Mouse (Mus musculus) stomach, embryonic 15.5 days (tissue): ENCODE data around the gene Stim1. TPM values are rescaled to one million over a fixed set of nuclear protein-coding genes. Genes with fewer than 3 reads are reported as not detected.
"Not testable (repeated sequence)": the region's sequence is repeated elsewhere in the genome, so short reads cannot be mapped to it uniquely, and the experiment has no call there.

Experiments
- ATAC-seq: fragments of 200-750 bp; cut with Nextera tagmentation; 2 replicates; pipeline ENCODE4 v1.8.0; 2017; ENCODE audit warnings: low read depth, moderate number of reproducible peaks, moderate TSS enrichment; ENCODE audit not compliant: insufficient read depth, low FRiP score
- H3K27ac ChIP-seq: fragments of 300-500 bp; sonication (generic); 2 replicates; pipeline ENCODE4 v1.5.1; 2015; ENCODE audit warnings: mild to moderate bottlenecking, inconsistent platforms
- H3K27me3 ChIP-seq: fragments of 300-500 bp; sonication (generic); replicated peaks from 2 replicates; pipeline ENCODE4 v1.6.1; 2015; ENCODE audit warnings: inconsistent platforms
- H3K36me3 ChIP-seq: fragments of 300-500 bp; sonication (generic); 2 replicates; pipeline ENCODE4 v1.6.1; 2015; ENCODE audit warnings: inconsistent platforms
- H3K4me1 ChIP-seq: fragments of 300-500 bp; sonication (generic); 2 replicates; pipeline ENCODE4 v1.6.1; 2015; ENCODE audit warnings: inconsistent platforms
- H3K4me2 ChIP-seq: fragments of 300-500 bp; sonication (generic); 2 replicates; pipeline ENCODE4 v1.6.1; 2015; ENCODE audit warnings: mild to moderate bottlenecking, inconsistent platforms
- H3K4me3 ChIP-seq: fragments of 300-500 bp; sonication (generic); replicated peaks from 2 replicates; pipeline ENCODE4 v1.5.1; 2015; ENCODE audit warnings: inconsistent platforms
- H3K9ac ChIP-seq: fragments of 300-500 bp; sonication (generic); 2 replicates; pipeline ENCODE4 v1.6.1; 2015; ENCODE audit warnings: inconsistent platforms
- H3K9me3 ChIP-seq: fragments of 300-500 bp; sonication (generic); 2 replicates; pipeline ENCODE4 v1.6.1; 2016; ENCODE audit warnings: inconsistent platforms
- WGBS: fragments of 180-500 bp; shearing (Covaris S2); methylation state at CpG from one replicate; pipeline ENCODE4 v1.1.7; 2015; 5-methylcytosine and 5-hydroxymethylcytosine counted together
- polyA plus RNA-seq: library from polyadenylated mRNA; unstranded; fragments of >200 nt; fragmentation: Nextera tagmentation; extraction: Ambion mirVana; gene quantifications from 2 replicates; pipeline ENCODE4 v1.2.1, GENCODE M21; 2015

Stim1 gene
- polyA plus RNA-seq, 1 experiment from 2014 or later = 26.5 TPM

DNA sequence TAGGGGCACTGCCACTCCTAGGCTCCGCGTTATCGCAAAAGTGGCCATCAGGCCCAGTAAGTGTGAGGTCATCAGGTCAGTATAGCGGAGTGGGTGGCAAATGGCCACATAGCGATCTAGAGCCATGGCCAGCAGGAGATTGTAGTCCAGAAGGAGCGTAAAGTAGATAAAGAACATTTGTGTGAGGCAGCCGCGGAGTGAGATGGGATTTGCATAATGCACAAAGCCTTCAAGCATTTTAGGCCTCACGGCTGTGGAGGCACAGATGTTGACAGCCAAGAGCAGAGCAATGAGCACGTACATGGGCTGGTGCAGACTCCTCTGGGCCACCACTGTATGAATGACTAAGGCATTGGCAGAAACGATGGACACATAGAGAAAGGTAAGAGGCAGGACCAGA lies 209.8 kb downstream of the Stim1 start:
- H3K4me1 ChIP-seq = no peaks in the 10 kb centered on the region
- no peak overlapping the region for H3K27ac ChIP-seq
- H3K9me3 ChIP-seq = no peaks in the 10 kb centered on the region
- H3K4me3 ChIP-seq = no peak overlapping the region
- H3K4me2 ChIP-seq = no peak overlapping the region
- no peaks in the 10 kb centered on the region for H3K36me3 ChIP-seq
- H3K9ac ChIP-seq = no peak overlapping the region
- H3K27me3 ChIP-seq = no peaks in the 10 kb centered on the region
- WGBS = 82% methylated on average over 11 of the region's 11 CpGs
- no peak for ATAC-seq

DNA sequence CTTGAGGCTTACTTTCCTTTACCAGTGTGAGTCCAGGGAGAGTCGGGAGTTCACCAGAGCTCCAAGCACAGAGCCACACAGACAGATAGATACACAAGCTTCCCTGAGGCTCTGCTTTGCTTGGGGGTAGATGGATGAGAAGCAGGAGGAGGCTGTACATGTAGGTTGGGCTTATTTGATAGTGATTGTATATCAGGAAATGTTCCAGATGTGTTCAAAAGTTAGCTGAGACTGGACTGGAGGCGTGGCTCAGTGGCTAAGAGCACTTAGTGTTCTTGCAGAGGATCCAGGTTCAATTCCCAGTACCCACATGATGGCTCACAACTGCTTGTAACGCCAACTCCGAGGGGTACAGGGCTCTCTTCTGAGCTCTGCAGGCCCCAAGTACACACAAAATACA lies 210.8 kb downstream of the Stim1 start:
- no peak overlapping the region for H3K4me2 ChIP-seq
- H3K9me3 ChIP-seq = no peaks in the 10 kb centered on the region
- ATAC-seq = no peak
- no peaks in the 10 kb centered on the region for H3K27me3 ChIP-seq
- no peaks in the 10 kb centered on the region for H3K4me1 ChIP-seq
- H3K27ac ChIP-seq = no peak overlapping the region
- WGBS = 80% methylated on average over 4 of the region's 4 CpGs
- no peak overlapping the region for H3K9ac ChIP-seq
- no peak overlapping the region for H3K4me3 ChIP-seq
- H3K36me3 ChIP-seq = no peaks in the 10 kb centered on the region

DNA sequence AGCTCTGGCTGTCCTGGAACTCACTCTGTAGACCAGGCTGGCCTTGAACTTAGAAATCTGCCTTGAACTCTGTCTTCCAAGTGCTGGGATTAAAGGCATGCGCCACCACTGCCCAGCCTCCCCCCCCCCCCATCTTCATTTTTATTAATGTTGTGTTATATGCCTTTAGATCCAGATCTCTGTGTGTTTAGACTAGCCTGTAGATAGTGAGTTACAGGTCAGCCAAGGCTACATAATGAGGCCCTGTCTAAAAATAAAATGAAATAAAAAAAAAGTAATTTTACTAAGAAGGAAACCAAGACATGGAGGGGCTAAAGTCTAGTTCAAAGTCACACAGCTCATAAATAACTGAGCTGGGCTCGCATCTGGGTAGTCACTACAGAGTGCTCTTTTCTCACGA lies 211.3 kb downstream of the Stim1 start:
- ATAC-seq = no peak
- Histone ChIP-seq H3K4me2 (no peak overlapping the region), H3K4me3 (no peak overlapping the region), H3K27me3 (no peaks in the 10 kb centered on the region), H3K36me3 (no peaks in the 10 kb centered on the region), H3K9ac (no peak overlapping the region), H3K4me1 (no peaks in the 10 kb centered on the region), H3K9me3 (no peaks in the 10 kb centered on the region), H3K27ac (no peak overlapping the region)
- WGBS = 72% methylated on average over 3 of the region's 3 CpGs

DNA sequence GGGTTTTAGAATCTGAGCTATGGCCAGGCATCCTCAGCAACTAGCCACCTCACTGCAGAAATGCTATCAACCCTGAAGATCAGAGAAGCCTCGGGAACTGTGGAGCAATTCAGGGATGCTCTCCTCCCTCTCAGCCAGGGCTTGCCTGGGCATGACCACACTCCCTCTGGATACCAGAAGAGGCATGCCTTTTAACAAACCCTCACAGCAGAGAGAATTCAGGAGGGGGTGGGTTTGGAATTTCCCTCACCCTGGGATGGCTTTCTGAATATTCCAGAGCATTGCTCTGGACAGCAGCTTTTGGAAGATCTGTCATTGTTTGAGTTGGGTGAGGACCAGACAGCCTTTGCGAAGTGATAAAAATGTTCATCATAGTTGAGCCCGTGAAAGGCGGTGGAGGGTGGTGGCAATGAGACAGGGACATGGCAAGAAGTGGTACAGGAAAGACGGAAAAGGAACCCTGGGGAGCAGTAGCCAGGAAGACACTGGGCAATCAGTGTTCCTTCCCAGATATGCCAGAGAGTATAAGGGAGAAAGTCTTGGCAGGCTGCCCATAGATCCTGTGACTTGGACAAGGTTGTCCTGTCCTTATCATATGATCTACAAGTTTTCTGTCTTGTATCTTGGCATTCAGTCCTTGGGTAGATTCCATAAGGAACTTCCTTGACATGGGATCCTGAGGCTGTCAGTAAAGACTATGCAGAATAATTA lies 211.9 kb downstream of the Stim1 start:
- no peak overlapping the region for H3K27ac ChIP-seq
- no peaks in the 10 kb centered on the region for H3K9me3 ChIP-seq
- H3K4me1 ChIP-seq = no peaks in the 10 kb centered on the region
- H3K9ac ChIP-seq = no peak overlapping the region
- no peaks in the 10 kb centered on the region for H3K27me3 ChIP-seq
- H3K4me3 ChIP-seq = no peak overlapping the region
- no peak overlapping the region for H3K4me2 ChIP-seq
- WGBS = 69% methylated on average over 5 of the region's 5 CpGs
- no peaks in the 10 kb centered on the region for H3K36me3 ChIP-seq
- no peak for ATAC-seq

DNA sequence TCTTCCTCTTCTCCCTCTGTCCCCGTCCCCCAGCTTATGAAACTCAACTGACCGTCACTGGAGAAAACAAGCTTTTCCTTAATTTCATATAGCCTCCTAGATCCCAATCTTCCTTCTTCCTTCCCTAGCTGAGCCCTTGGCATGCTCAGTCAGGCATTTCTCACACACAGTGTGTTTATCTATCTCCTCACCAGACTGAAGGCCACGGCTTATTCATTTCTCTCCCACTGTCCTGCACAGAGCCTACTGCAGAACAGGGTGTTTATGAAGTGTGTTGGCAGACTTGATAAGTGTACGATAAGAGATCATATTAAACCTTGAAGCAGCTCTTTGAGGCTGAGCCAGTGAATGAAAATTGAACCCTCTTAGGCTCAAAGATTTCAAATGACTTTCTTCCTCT lies 213.2 kb downstream of the Stim1 start:
- ATAC-seq = no peak
- H3K36me3 ChIP-seq = no peaks in the 10 kb centered on the region
- WGBS = 59% methylated on average over 4 of the region's 4 CpGs

DNA sequence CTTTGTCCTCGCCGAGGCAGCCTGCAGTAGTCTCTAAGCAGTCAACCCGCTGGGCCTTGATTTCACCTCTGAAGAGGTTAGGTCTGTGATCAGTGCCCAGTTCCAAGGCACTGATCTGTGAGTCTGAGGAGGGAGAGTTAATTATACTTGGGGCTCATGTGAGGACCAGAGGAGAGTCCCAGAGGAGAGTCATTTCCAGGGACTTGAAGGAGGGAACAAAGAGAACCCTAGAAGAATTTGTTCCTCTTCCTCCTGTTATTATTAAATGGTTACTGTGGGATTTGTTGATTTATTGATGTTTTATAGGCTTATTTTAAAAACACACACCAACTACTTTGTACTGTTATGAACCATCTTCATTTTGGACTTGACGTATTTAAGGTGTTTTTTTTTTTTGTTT lies 214.0 kb downstream of the Stim1 start, which contains the start of gene Olfr543:
Olfr543 (minus strand) TSS at position 101 of the 400 bp plus-strand sequence.
- 92% methylated on average over 4 of the region's 4 CpGs for WGBS
- no peak within 1 kb of the TSS for H3K4me3 ChIP-seq
- no peaks in the 10 kb centered on the region for H3K4me1 ChIP-seq
- no peaks in the 10 kb centered on the region for H3K27me3 ChIP-seq
- no peaks in the 10 kb centered on the region for H3K9me3 ChIP-seq
- no peak within 1 kb of the TSS for H3K4me2 ChIP-seq
- no peaks in the 10 kb centered on the region for H3K36me3 ChIP-seq
- no peak within 1 kb of the TSS for H3K9ac ChIP-seq
- no peak within 1 kb of the TSS for H3K27ac ChIP-seq
- ATAC-seq = no peak

More for the DNA sequence above, 213.2 kb downstream of the Stim1 start:
- Histone ChIP-seq H3K27me3 (no peaks in the 10 kb centered on the region), H3K27ac (no peak overlapping the region), H3K9ac (no peak overlapping the region), H3K4me1 (no peaks in the 10 kb centered on the region), H3K9me3 (no peaks in the 10 kb centered on the region), H3K4me2 (no peak overlapping the region), H3K4me3 (no peak overlapping the region)

DNA sequence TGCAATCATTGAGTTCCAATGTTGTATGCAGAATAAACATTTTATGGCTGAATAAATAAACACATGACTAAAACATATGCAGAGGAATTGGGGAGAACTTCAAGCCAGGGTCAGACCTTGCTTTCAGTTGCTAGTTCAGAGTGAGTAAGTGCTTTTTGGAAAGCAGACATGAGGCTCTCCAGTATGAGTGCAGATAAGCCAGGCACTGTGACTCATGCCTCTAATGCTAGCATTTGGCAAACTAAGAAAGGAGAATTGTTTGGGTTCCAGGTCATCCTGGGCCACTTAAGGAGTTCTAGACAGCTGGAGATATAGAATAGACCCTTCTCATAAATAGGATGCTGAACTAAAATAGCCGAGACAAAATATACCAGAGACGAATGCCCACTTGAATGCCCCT lies 216.1 kb downstream of the Stim1 start:
- H3K4me1 ChIP-seq = no peaks in the 10 kb centered on the region
- ATAC-seq = no peak
- no peak overlapping the region for H3K27ac ChIP-seq
- H3K4me3 ChIP-seq = no peak overlapping the region
- H3K9ac ChIP-seq = no peak overlapping the region
- no peaks in the 10 kb centered on the region for H3K27me3 ChIP-seq
- H3K36me3 ChIP-seq = no peaks in the 10 kb centered on the region
- H3K4me2 ChIP-seq = no peak overlapping the region
- 66% methylated on average over 2 of the region's 2 CpGs for WGBS
- no peaks in the 10 kb centered on the region for H3K9me3 ChIP-seq

DNA sequence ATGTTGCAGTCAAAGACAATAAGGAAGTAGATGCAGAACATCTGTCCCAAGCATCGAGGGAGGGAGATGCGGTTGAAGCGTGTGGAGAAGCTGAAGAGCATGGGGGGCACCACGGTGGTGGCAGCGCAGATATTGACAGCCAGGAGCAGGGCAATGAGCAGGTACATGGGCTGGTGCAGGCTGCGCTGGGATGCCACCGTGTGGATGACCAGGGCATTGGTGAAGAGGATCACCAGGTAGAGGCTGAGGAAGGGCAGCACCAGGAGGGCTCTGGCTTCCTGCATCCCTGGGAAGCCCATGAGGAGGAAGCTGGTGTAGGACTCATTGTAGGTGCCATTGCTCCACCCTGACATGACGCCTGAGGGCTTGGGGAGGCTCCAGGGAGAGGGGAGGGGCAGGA lies 217.2 kb downstream of the Stim1 start:
- not testable (repeated sequence) for H3K27ac ChIP-seq, H3K4me1 ChIP-seq, H3K4me2 ChIP-seq, H3K4me3 ChIP-seq, H3K36me3 ChIP-seq, H3K9ac ChIP-seq, H3K9me3 ChIP-seq, ATAC-seq, H3K27me3 ChIP-seq
- WGBS = 71% methylated on average over 8 of the region's 8 CpGs

DNA sequence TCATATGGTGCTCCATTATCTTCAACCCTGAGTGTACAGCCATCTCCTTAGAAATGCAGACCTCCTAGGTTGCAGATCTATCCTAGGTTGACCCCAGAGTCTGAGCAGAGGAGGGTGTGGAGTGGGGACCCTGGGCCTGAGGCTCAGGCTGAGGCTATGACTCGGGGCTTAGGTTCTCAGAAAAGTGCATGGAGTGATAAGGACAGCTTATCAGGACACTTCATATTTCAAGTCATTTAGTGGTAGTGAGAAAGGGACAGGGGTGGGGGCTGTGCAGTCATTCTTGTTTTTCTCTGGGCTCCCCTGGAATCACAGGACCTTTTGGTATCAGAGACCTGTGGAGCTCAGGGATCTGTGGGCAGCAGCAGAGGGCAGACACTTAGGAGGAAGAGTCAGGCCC lies 218.5 kb downstream of the Stim1 start:
- Histone ChIP-seq H3K27ac (no peak overlapping the region), H3K27me3 (no peaks in the 10 kb centered on the region), H3K9ac (no peak overlapping the region), H3K9me3 (no peaks in the 10 kb centered on the region), H3K4me1 (no peaks in the 10 kb centered on the region), H3K4me2 (no peak overlapping the region), H3K4me3 (no peak overlapping the region), H3K36me3 (no peaks in the 10 kb centered on the region)
- WGBS = 40% methylated on average over 1 of the region's 1 CpGs
- ATAC-seq = 0 out of 2 replicates have a peak, but pooled peaks have one; percentile 10

Other genes with a start within 250 kb of the Stim1 start
- 2.3 and 3.1 TPM in 2 replicates for gene Il18bp, start 249.1 kb upstream of the Stim1 start, polyA plus RNA-seq
- 25.2 and 26.4 TPM in 2 replicates for gene Rnf121, start 202.3 kb upstream of the Stim1 start, polyA plus RNA-seq
- 26.0 TPM in 2 replicates for gene Xndc1, start 202.3 kb upstream of the Stim1 start, polyA plus RNA-seq
- gene Xntrpc, start 202.1 kb upstream of the Stim1 start, polyA plus RNA-seq = 1.2 and 1.3 TPM in 2 replicates
- gene Trpc2, start 184.7 kb upstream of the Stim1 start, polyA plus RNA-seq = not detected in 2 replicates
- gene Art1, start 166.1 kb upstream of the Stim1 start, polyA plus RNA-seq = 0.48 and 1.2 TPM in 2 replicates
- 0.53 and 0.61 TPM in 2 replicates for gene Art5, start 158.3 kb upstream of the Stim1 start, polyA plus RNA-seq
- gene Chrna10, start 151.0 kb upstream of the Stim1 start, polyA plus RNA-seq = not detected in 2 replicates
- 29.5 and 33.6 TPM in 2 replicates for gene Nup98, start 57.6 kb upstream of the Stim1 start, polyA plus RNA-seq
- gene Pgap2, start 57.6 kb upstream of the Stim1 start, polyA plus RNA-seq = 96.3 and 99.2 TPM in 2 replicates
- 58.4 and 67.7 TPM in 2 replicates for gene Rhog, start 11.8 kb upstream of the Stim1 start, polyA plus RNA-seq
- gene Rrm1, start 173.9 kb downstream of the Stim1 start, polyA plus RNA-seq = 133 and 138 TPM in 2 replicates
- 0.41 and 0.53 TPM in 2 replicates for gene Olfr543, start 213.9 kb downstream of the Stim1 start, polyA plus RNA-seq
- gene Olfr544, start 220.5 kb downstream of the Stim1 start, polyA plus RNA-seq = 0.04 TPM in 2 replicates
- gene Olfr545, start 231.8 kb downstream of the Stim1 start, polyA plus RNA-seq = not detected in 2 replicates